Mouse (Mus musculus): ENCODE data around the gene Cnn3.

Gene Cnn3

DNA sequence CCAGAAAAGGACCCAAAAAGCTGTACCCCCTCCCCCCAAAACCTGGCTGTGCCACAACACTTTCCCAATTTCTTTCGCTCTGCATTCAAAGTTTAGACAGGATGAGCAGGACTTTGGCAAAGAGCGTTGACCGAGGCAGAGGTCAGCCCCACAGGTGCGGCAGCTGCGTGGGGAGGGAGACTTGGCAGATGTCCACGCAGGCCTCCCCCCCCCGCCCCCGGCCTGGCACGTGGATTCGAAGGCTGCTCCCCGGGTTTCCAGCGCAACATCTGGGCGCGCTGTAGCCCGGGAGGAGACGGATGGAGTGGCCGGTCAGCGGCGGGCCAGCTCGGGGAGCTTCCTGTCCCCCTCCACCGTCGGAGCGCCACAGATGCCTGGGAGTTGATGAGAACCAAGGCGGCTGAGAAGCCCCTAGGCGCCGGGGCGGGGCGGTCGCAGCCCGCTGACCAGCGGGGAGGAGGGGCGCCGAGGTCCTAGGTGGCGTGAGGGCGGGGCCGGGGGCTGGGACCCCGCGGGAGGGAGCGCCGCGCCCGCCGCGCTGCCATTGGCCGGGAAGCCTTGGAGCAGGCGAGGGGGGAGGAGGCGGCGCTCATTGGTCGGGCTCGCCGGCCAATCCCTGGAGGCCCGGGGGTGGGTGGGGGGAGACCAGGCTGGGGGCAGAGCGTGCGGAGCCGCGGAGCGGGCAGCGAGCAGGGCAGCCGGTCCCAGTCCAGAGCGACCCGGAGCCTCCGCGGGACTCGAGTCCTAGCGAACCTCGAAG is at the start of gene Cnn3:
Cnn3 (plus strand) TSS at position 637 of the 760 bp plus-strand sequence.
- peak; percentile 89 for DNase-seq

DNA sequence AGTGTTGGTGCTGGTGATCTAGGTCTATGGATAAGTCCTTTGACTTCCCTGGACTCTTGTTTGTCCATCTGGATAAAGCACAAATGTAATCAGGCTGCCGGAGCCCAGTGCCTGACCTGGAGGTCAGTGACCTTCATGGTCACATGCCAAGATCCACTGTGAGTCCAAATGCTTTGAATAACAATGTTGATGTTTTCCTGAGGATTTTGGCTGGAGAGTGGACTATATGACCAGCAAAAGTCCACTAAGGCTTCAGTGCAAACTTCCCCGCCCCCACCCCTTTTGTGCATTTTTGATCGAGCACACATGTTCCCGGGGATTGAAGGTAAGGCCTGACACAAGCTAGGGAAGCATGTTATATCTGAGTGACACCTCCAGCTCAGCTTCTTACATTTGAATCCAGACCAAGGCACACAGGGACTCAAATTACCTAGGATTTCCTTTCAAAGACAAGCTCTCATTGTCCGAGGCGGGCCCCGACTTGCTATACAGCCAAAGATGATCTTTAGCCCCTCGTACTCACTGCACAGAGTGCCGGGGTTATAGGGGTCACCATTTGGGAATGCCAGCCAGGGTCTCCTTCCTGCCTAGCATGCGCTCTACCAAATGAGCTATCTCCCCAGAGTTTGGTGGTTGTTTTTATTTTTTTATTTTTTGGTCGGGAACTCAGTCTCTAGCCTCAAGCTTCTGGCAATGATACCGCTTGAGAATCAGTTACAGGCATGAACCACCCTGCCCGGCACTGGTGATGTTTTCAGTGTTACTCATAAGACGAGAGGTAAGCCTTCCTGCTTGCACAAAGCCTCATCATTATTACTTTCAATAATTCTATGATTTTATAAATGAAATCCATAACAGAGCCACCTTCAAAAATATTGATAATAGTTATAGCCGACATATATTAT is 47.3 kb upstream of the Cnn3 start:
- no peak for DNase-seq

DNA sequence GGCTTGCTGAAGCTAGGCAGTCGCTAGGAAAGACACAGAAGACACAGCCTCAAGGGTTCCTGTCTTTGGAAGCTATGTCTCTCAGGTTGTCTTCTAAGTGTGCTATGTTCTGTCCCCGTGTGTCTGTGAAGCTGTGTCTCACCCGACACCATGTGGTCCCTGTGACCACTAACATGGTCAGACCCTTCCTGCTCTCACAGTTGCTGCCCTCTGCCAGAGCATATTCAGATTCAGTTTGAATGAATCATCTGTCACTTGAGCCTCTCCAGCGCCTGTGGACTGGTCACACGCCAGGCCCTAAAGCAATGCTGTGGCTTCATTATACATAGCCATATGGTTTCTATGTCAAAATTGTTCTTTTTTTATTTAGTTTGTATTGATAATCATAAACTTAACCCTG is 46.6 kb upstream of the Cnn3 start:
- DNase-seq = no peak

DNA sequence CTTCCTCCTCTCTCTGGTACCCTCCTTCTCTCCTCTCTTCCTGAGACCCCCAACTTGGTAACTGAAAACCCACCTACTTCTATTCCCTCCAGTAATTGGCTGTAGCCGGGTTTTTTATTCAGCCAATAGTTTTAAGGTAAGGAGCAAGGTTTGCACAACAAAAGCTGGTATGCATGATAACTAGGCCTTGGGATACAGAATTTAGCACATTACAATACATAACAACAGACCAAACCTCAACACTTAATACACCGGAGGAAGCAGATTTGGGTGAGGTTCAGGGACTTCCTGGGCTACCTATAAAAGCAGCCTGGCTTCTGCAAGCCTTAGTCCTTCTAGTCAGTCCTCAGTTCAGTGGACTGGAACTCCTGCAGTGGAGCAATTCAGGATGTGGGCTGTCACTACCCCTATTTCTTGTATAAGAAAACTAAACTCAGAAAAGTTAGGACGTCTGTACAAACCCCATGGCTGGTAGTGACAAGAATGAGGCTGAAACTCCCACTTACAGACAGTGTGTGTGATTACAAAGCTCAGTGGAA is 38.8 kb upstream of the Cnn3 start:
- DNase-seq = no peak

DNA sequence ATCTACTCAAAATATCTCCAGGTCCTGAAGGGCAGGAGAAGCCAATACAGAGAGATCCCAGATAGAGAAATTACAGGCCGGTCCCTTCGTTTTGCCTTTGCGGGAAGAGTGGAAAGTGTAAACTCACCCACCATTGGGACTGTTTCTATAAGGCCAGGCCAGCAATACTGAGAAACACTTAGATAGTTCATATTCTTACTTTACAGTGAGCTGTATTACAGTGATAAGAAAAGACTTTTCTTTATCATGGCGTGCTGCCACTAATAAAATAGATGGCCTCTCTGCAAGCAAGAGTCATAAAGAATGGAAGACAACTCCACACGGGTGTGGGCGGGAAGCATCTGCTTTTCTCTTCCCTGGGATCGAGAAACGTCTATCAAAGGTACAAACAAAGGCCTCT is 36.9 kb upstream of the Cnn3 start:
- DNase-seq = no peak

DNA sequence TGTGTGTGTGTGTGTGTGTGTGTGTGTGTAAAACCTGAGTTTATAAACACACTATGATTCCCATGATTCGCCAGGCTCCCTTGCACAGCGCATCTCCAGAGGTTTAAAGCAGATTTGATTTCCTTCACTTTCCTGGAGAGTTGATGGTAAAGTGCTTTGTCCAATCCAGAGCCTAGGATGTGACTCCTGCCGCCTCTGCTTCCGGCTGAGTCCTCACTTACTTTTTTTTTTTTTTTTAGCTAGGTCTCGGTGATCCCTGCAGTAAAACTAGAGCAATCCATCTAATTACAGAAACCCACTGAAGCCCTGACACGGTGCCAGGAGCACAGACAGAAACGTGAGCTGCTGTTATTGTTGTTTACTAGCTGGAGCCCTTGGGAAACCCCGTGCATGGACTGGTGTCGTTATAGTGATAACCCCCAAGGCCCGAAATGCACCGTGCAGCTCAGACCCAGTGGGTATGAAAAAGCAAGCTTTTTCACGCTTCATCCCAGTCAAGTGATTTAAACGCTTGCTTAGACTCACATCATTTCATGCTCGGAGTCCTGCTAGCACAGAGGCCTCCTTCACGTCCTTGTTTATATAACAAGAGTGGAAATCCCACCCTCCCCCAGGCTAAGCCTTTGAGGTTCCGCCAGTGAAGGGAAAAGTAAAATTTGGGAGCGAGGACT is 36.3 kb upstream of the Cnn3 start:
- peak; percentile 19 for DNase-seq

DNA sequence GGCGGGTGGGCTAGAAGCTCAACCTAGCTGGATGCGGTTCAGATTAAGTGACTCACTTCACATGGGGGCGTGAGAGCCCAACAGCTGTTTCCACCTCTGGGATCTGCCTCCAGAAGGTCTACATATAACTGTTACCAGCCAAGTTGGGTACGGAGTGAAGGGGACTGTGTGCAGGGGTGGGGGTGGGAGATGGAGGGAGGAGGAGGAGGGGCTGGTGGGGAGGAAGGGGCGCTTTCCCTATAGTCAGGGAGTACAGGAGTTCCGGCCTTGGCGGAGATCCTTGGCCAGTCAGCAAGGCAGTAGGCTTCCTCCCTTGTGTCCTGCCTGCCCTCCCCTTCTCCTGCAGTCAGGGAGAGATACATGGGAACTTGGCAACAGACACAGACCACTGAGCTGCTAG is 35.6 kb upstream of the Cnn3 start:
- no peak for DNase-seq

DNA sequence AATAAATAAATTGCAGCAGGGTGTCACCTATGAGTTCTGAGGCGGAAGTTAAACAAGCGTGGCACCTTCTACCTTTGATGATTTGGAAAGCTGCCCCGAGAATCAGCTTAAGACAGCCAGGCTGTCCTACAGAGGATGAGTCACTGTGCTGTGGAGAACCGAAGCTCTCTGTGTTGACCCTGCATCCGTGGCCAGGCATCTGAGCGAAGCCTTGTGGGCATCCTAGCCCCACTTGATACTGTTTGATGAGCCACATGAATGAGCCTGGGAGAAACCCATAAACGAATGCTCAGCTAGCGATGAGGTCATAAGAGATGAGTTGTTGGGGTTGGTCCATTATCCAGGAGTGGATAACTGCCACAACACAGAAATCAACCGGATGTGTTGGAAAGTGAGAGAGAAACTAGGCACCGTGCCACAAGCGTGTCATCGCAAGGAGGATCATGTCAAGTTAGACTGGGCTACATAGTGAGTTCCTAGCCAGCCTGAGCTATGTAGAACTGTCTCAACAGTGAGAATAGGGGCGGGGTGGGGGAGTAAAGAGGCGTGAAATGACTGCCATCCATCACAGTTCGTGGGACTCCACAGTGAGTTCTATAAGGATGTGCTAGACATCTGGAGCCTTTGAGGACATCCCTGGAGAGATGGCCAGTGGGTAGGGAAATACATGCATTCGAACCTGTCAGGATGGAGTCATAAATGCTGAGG is 30.6 kb upstream of the Cnn3 start:
- no peak for DNase-seq

DNA sequence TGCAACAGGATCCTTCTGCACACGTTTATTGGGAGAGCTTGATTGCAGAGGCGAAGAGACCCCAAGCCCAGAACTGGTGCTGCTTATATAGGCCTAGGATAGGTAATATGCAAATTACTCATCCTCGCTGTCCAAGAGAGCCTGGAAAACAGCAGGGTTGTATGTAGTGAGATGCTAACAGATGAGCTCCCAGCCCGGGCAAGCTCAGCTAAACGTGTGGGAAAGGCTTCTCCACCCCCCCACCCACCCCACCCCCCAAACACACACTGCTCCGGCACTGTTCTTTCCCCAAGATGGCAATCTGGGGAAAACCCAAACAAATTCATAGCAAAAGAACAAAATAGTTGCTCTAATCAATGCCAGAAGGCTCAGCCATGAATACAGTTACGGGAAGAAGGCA is 29.7 kb upstream of the Cnn3 start:
- no peak for DNase-seq

DNA sequence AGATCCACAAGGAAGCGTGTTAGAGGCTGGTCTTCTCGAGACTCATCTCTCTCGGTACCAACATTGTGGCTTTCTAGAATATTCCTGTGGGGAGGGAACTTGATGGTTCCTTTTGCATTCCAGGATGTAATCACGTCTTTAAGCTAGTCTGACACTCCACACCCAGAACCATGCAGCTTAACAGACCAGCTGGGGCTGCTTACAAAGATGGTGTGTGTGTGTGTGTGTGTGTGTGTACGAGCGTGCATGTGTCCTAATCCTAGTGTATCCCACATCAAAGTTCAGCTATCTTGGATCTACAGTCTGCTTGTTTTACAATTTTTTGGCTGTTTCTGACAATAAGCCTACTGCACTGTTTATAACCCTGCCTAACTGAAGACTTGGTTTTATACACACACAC is 29.3 kb upstream of the Cnn3 start:
- no peak for DNase-seq

DNA sequence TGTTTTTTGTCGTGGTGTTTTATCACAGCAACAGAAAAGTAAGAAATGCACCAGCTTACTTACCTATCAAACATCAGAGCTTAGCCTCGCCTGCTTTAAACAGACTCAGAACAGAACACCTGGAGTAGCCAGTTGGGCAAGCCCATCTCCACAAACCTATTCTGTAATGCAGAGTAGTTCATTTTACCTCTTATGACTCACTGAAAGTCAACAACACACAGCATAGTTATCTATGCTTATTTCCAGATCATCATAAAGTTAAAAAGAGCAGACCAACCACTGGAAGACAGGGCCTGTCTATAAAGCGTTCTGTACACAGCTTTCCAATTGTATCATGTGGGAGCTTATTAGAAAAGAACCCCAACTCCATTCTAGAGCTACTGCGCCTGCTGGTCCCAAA is 24.9 kb upstream of the Cnn3 start:
- no peak for DNase-seq

DNA sequence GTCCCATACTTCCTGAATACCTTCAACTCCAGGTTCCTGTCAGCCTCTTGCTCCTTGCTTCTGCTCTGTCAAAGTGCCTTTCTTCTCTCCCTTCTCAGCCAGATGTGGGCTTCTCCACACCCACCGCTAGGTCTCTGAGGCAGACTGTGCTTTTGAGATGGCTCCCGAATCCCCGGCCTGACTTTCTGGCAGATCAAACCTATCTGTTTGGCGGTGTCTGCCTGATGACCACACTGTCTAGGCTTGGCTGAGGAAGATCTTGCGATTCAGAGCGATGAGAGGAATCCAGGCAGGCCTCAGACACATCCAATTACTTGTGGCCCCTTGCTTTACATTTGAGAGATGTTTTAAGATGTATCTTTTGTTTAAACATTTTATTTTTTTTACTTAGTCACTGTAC is 24.2 kb upstream of the Cnn3 start:
- no peak for DNase-seq

DNA sequence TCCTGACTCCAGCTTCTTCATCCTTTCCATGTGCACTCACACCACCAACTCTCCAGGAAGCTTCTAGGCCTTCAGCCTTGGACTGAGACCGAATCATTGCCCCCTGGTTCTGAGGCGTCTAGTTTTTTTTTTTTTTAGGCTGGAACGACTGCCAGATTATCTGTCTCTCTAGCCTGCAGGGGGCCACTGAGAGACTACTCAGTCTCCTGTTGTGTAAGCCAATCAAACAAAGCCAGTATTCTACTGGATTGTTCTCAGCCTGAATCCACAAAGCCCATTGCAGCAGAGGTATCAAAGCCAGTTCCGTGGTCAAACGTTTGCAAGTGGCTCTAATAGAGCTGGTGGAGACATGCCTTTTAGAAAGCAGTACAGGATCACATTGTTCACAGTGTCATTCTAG is 22.8 kb upstream of the Cnn3 start:
- DNase-seq = no peak

DNA sequence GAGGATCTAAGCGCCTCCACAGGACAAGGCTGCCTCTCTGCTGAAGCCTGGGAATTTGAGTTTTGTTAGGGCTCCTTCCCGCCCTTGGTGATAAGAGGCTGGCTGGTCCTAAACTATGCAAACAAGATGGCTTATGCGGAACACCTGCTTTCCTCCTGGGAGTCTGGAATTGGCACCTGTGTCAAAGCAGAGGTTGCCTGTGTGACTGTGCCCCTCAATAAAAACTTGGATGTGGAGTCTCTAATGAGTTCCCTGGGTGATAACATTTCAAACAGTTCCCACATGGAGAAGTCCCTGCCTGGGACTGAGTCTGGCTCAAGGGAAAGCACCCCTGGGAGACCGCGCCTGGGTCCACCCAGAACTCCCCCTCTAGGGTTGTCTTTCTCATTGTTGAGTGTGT is 21.2 kb upstream of the Cnn3 start:
- no peak for DNase-seq

DNA sequence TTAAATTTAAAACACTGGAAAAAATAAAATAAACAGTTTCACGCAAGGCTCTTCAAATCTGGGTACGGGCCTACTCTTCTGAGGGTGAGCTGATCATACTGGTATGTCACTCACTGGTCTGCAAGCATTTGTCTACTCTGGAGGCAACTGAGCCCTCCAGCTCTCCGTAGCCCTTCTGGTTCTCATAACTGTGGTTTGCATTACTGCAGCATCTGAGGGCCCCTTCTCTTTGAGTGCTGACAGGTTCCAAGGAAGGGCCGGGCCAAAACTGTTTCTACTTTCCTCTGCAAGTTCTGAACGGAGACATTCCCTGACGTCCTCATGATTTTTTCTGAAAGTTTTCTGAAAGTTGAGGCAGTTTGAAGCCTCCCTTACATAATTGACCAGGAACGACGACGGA is 18.9 kb upstream of the Cnn3 start:
- no peak for DNase-seq

DNA sequence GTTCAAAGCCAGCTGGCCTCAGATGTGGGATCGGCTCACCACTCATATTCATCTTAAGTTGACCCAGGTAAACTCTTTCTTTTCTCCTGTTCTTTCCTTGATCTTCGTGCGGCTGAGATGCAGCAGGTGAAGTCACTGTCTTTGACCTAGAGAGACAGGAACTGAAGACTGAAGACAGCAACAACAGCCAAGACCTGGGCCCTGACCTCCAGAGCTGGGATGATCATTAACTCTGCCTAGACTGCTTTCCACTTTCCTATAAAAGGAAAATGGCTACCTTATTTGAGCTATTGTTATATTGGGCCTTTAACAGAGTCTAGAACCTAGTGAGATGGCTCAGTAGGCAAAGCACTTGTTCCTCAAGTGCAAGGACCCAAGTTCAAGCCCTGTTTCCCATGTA is 17.9 kb upstream of the Cnn3 start:
- DNase-seq = no peak

DNA sequence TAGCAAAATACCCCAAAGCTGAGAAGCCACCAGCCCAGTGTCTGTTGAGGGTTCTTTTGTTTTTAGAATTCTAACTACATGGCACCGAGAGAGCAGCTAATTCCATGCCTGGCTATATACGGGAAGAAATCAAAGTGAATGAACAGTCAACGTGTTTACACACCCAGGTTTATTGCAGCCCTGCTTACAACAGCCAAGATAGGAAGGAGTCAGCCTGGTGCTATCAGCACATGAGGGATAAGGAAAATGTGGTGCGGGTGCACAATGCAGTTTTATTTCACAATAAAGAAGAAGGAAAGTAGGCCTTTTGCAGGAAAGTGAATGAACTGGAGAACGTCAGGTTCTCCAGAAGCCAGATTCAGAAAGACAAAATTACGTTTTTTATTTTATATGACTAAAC is 14.8 kb upstream of the Cnn3 start:
- no peak for DNase-seq

DNA sequence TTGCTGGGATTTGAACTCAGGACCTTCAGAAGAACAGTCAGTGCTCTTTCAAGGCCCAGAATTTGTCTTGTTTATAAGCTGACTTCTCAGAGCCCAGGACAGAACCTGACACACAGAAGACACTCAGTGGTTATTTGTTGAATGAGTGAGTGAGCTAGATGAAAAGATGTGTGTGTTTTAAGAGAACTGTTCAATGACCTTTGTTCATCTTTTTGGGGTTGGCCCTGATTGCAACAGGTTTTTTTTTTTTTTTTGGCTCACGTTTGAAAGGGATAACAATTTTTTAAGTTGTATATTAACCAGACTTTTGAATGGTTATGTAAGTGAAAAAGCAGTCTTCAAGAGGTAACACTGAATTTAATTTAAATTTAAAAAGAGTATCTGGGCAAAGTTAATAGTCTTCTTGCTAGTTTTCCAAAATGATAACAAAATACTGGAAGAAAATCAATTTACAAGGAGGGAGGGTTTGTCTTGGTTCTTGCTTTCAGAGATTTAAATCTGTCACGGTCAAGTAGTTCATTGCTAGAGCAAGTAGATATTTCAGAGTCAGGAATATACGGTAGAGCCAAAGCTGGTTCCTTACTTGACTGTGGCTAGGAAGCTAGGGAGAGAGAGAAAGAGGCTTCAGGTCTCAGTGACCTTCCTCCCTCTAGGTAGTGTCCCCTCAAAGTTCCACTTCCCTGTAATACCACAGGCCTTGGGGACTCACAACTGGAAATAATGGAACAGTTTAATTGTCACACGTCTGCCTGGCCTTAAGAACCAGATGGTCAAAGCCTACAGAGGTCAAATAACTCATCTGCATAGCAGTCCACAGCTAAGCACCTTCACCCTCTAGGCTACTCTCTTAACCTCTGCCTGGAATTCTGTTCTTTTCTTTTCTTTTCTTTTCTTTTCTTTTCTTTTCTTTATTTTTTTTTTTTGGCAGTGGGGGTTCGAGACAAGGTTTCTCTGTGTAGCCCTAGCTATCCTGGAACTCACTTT is 9.8 kb upstream of the Cnn3 start:
- DNase-seq = no peak

DNA sequence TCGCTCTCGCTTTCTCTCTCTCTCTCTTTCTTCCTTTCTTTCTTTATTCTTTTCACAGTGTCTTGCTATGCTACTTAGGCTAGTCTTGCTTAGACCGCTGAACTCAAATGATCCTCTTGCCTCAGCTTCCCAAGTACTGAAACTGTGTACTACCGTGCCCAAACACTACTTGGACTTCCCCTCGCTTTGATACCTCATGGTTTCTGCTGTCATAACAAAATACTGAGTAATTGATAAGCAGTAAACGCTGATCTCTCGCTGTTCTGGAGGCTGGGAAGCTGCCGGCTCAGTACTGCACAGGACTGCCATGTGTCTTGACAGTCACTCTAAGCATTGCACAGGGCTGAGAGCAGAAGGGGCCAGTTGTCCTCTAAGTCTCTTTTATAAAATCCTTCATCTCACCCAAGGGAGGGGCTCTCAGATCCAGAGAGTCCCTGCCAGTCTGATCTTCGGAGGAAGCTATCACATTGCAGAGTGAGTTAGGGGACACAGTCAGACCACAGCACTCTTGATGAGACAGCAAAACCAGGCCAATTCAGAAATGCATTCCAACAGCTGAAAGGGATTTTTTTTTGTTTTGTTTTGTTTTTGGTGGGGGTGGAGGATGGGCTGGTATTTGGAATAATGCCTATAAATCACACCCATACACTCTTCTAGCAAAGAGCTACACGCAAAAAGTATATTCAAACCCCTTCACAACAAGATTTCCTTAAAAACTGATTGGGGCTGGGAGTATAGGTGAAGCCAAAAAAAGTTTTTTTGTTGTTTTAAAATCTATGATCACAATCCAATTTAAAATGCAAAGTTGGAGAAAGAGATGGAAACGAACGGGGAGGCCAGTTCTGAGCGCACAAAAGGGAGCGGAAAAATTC is 8.7 kb upstream of the Cnn3 start:
- DNase-seq = no peak

DNA sequence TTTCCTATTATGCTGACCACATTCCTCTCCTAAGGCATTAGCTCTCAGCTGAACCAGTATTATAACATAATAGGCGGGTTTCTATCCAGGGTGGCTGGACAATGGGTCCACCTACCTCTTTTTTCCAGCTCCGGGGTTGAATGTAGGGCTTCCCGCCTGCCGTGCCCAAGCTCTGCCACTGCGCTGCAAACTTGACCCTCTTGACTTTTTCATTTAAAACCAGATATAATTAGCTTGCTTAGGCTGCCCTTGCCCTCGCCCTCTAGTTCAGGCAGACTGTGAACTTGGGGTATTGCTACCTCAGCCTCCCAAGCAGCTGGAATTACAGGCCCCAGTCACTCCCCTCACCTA is 8.1 kb upstream of the Cnn3 start:
- DNase-seq = no peak
